Mouse (Mus musculus) cerebral cortex, adult 2 months (tissue): Measurements from ENCODE around the gene Tomm20l.

ENCODE experiments used
- WGBS: fragments of 180-500 bp; shearing (Covaris S2); methylation state at CpG from one replicate; pipeline ENCODE4 v1.1.7; 2018; 5-methylcytosine and 5-hydroxymethylcytosine counted together

Gene Tomm20l

GRCm38 (mm10) chr12:71157974-71158373, 46.7 kb downstream of the Tomm20l start:
- 84% methylated on average over 6 of the region's 6 CpGs for WGBS

- WGBS, result 97% methylated on average over 9 of the region's 9 CpGs
Measured at GRCm38 (mm10) chr12:71164410-71164809, 53.2 kb downstream of the Tomm20l start.

GRCm38 (mm10) chr12:71169911-71170310, 58.7 kb downstream of the Tomm20l start:
- WGBS, result 78% methylated on average over 1 of the region's 1 CpGs
